Mouse (Mus musculus) granulocyte monocyte progenitor cell, adult 5-6 weeks (primary cell): ENCODE measurements around the gene Cldn1. TPM values are rescaled to one million over a fixed set of nuclear protein-coding genes. Genes with fewer than 3 reads are reported as not detected.

ENCODE experiments used
- ATAC-seq: replicated peaks from 2 replicates; pipeline ENCODE4 v1.8.0; 2016; ENCODE audit warnings: mild to moderate bottlenecking, moderate TSS enrichment, inconsistent platforms; ENCODE audit not compliant: poor library complexity, severe bottlenecking
- total RNA-seq, 2 experiments: library from RNA; stranded (forward) in 1 of 2; stranded (reverse) in 1 of 2; fragments of 200-712, 200-1000 nt in 1 of 2; fragments of >200 nt in 1 of 2; fragmentation: Nextera tagmentation in 1 of 2; gene quantifications; 2 replicates each; pipeline ENCODE4 v1.2.3; 2014 to 2017

Gene Cldn1
- total RNA-seq (2014; fragmentation: Nextera tagmentation) (not detected in 2 replicates), total RNA-seq (2017) (0.62 TPM in 1 of 2 replicates, not detected in the other)

- peak; percentile 89 for ATAC-seq
Observed at GRCm38 (mm10) chr16:26371325-26372053, at the start of gene Cldn1. Cldn1 (minus strand) TSS chr16:26371841.

GRCm38 (mm10) chr16:26418616-26419015 is 47.0 kb upstream of the Cldn1 start:
- no peak for ATAC-seq

GRCm38 (mm10) chr16:26404070-26404469 is 32.4 kb upstream of the Cldn1 start:
- ATAC-seq, result no peak

- ATAC-seq, result no peak
Observed at GRCm38 (mm10) chr16:26400971-26401370, 29.3 kb upstream of the Cldn1 start.

GRCm38 (mm10) chr16:26400549-26400948 is 28.9 kb upstream of the Cldn1 start:
- no peak for ATAC-seq

GRCm38 (mm10) chr16:26390936-26391335 is 19.3 kb upstream of the Cldn1 start:
- no peak for ATAC-seq

GRCm38 (mm10) chr16:26386159-26386558 is 14.5 kb upstream of the Cldn1 start:
- no peak for ATAC-seq

GRCm38 (mm10) chr16:26384112-26384649 is 12.5 kb upstream of the Cldn1 start:
- peak; percentile 98 for ATAC-seq

- ATAC-seq, result no peak
Observed at GRCm38 (mm10) chr16:26377170-26377569, 5.5 kb upstream of the Cldn1 start.

- ATAC-seq, result no peak
Observed at GRCm38 (mm10) chr16:26370127-26370526, 1.5 kb downstream of the Cldn1 start.

GRCm38 (mm10) chr16:26369044-26369730 is 2.5 kb downstream of the Cldn1 start:
- ATAC-seq, result peak; percentile 69

- ATAC-seq, result no peak
Observed at GRCm38 (mm10) chr16:26368121-26368520, 3.5 kb downstream of the Cldn1 start.

GRCm38 (mm10) chr16:26360694-26361093 is 10.9 kb downstream of the Cldn1 start:
- ATAC-seq, result no peak

- no peak for ATAC-seq
Observed at GRCm38 (mm10) chr16:26359619-26360018, 12.0 kb downstream of the Cldn1 start.

GRCm38 (mm10) chr16:26358898-26359297 is 12.7 kb downstream of the Cldn1 start:
- no peak for ATAC-seq

GRCm38 (mm10) chr16:26357863-26358780 is 13.5 kb downstream of the Cldn1 start:
- ATAC-seq, result no peak

- peak; percentile 62 for ATAC-seq
Observed at GRCm38 (mm10) chr16:26355513-26355912, 16.1 kb downstream of the Cldn1 start.

GRCm38 (mm10) chr16:26350786-26351185 is 20.9 kb downstream of the Cldn1 start:
- no peak for ATAC-seq

- peak; percentile 100 for ATAC-seq
Observed at GRCm38 (mm10) chr16:26348809-26349208, 22.8 kb downstream of the Cldn1 start.

- ATAC-seq, result no peak
Observed at GRCm38 (mm10) chr16:26316281-26316680, 55.4 kb downstream of the Cldn1 start.
